Mouse (Mus musculus) ovary, postnatal 14 days (tissue): ENCODE measurements around the gene Rps9.
"Not testable (repeated sequence)": the region's sequence is repeated elsewhere in the genome, so short reads cannot be mapped to it uniquely, and the experiment has no call there.

Experiments used
- DNase-seq: peaks from one replicate; pipeline ENCODE4 v3.0.0; 2022; ENCODE audit warnings: low spot score

Rps9 gene

GRCm38 (mm10) chr7:3698471-3698870 lies 5.3 kb upstream of the Rps9 start:
- no peak for DNase-seq

GRCm38 (mm10) chr7:3703148-3703878 lies 480 bp upstream of the Rps9 start:
- no peak for DNase-seq

- DNase-seq: no peak
Observed at GRCm38 (mm10) chr7:3704475-3704874, 682 bp downstream of the Rps9 start.

GRCm38 (mm10) chr7:3705461-3705860 lies 1.7 kb downstream of the Rps9 start:
- not testable (repeated sequence) for DNase-seq

GRCm38 (mm10) chr7:3705911-3706310 lies 2.1 kb downstream of the Rps9 start:
- DNase-seq: no peak

GRCm38 (mm10) chr7:3706343-3706934 lies 2.6 kb downstream of the Rps9 start:
- DNase-seq: no peak

- no peak for DNase-seq
Observed at GRCm38 (mm10) chr7:3707027-3707426, 3.2 kb downstream of the Rps9 start.

GRCm38 (mm10) chr7:3707568-3708413 lies 4.0 kb downstream of the Rps9 start:
- no peak for DNase-seq

GRCm38 (mm10) chr7:3708447-3708980 lies 4.7 kb downstream of the Rps9 start:
- DNase-seq: not testable (repeated sequence)

GRCm38 (mm10) chr7:3709000-3709399 lies 5.2 kb downstream of the Rps9 start:
- DNase-seq: no peak

- no peak for DNase-seq
Observed at GRCm38 (mm10) chr7:3712264-3712942, 8.6 kb downstream of the Rps9 start.

- DNase-seq: no peak
Observed at GRCm38 (mm10) chr7:3715249-3715648, 11.5 kb downstream of the Rps9 start.

- not testable (repeated sequence) for DNase-seq
Observed at GRCm38 (mm10) chr7:3720268-3720667, 16.5 kb downstream of the Rps9 start, which contains the start of gene Pirb. Gene Pirb, minus strand, starts transcription at chr7:3720391.

GRCm38 (mm10) chr7:3725459-3725858 lies 21.7 kb downstream of the Rps9 start:
- not testable (repeated sequence) for DNase-seq

GRCm38 (mm10) chr7:3732675-3733074 lies 28.9 kb downstream of the Rps9 start:
- DNase-seq: not testable (repeated sequence)
